Mouse (Mus musculus): ENCODE data around the gene Gjd3.

Gene Gjd3

GRCm38 (mm10) chr11:98963191-98964021 lies 19.4 kb downstream of the Gjd3 start:
- DNase-seq (ENCODE audit: low spot score in 2 of 2), result peak; percentile 49 to 52

- no peak for DNase-seq (ENCODE audit: low spot score in 2 of 2)
These were observed 20.3 kb downstream of the Gjd3 start for GRCm38 (mm10) chr11:98962421-98963095.

DNA sequence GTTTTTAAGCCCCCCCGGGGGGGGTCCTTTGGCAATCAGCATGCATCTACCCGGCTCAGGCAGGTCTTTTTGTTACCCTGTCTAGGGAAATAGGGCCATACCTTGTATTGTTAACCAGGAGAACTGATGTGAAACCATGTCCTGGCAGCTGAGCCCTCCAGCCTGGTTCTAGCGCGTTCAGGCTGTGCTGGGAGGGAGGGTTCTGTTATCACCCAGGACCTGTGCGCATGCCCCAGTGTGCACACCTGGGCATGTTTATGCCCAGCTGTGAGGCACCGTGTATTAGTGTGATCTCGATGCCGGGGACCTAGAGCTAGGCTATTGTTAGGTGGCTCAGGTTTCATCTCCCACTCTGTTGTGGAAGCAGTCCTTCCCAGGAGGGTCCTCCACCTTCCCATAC lies 21.1 kb downstream of the Gjd3 start:
- DNase-seq (ENCODE audit: low spot score in 2 of 2), result peak in 1 of 2 experiments; percentile 52

DNA sequence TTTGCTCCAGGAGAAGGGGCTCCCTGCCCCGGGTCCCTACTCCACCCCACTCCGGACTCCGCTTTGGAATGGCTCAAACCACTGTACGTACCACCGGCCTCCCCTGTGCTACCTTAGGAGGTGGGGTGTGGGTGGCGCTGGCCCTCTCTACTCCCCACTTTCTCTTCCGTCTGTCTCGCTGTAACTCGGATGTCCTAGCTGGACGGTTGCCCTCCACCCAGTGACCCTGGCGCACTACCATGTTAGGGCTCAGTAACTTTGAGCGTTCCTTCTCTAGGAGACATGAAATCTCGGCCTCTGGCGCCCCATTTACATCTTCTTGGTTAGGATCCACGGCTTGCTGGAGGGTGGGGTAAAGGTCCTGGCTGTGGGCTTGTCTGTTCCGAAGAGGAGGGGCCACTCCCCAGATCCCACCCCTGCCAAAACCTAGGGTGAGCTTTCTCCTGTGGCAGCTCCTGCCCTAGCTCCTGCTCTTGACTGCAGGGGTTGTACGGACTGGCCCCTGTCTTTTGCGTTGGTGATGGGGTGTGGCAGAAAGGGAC lies 21.7 kb downstream of the Gjd3 start:
- DNase-seq (ENCODE audit: low spot score in 2 of 2), result no peak

GRCm38 (mm10) chr11:98960313-98960906 lies 22.4 kb downstream of the Gjd3 start:
- DNase-seq (ENCODE audit: low spot score in 2 of 2), result peak in 1 of 2 experiments; percentile 52

DNA sequence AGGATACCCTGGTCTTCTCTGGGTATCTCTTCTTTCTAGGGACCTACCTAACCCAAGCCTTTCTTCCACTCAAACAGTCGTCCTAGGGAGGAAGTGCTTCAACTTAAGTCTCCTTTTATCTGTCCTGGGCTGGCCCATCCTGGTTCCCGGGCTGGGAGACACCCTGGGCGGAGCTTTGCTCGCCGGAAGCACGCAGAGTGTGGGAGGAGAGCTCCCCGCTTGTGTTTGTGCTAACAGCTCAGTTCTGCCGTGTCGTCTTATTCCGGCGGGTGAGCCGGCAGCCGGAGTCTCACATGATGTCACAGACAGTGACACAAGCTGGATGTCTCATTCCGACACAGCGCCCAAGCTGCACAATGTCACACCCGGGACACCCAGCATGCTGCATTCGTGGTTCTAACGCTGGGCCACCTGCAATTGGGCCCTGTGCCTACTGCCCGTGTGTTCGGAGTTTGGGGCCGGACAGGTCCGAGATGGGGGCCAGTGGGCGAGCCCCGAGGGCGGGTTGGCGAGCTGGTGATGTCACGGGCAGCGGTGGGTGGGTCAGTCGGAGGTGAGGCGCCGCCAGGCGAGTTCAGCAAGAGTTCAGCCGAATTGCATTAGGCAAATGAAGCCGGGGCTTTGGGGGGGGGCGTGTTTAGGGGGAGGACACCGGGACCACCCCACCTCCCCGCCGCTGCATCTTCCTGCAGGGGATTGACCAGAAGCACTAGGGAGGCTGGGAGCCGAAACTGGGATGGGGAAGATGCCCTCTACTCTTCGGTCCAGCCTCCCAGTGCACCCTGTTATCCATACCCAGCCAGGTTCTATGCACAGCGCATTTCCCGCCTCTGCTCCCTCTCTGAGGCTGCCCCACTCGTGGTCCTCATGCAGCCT lies 23.1 kb downstream of the Gjd3 start:
- DNase-seq (ENCODE audit: low spot score in 2 of 2), result peak; percentile 85 to 87

- no peak for DNase-seq (ENCODE audit: low spot score in 2 of 2)
These were observed 26.5 kb downstream of the Gjd3 start for GRCm38 (mm10) chr11:98956340-98956739.

GRCm38 (mm10) chr11:98955707-98956235 lies 27.0 kb downstream of the Gjd3 start:
- no peak for DNase-seq (ENCODE audit: low spot score in 2 of 2)

DNA sequence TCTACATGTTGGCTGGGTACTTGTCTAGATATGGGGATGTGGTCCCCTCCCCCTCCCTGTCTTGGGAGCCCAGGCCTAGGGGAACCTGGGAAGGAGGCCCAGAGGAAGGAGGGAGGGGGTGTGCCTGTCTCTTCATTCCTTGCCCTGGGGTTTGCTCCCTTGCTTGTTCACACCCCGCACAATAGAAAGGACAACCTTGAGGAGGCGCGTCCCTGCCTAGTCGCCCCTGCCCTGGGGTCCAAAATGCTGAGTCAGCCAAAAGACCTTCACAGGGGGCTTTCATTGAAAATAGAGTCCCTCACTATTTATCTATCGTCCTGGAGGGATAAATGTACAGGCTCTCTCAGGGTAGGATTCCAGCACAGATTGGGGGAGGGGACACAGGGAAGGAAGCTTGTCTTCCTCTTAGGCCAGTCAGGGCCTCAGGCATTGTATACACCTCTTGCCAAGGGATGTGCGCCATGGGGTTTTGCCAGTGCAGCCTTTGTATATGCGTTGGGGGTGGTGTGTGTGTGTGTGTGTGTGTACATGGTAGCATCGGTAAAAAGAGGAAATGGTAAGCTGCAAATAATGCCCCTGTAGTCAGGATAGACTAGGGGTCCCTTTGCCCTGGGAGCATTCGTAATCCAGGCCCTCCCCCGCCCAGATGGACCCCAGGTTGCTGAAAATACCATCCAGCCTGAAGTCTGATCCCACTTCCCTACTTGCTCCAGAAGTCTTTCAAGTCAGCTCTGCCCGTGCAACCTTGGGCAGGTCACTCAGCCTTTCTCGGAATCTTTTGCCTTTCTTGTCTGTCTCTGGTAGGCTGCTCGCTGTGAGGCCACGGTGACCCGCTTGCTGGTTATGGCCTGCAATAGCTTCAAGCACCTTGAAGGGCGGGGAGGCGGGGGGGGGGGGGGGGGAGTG lies 27.8 kb downstream of the Gjd3 start:
- no peak for DNase-seq (ENCODE audit: low spot score in 2 of 2)

DNA sequence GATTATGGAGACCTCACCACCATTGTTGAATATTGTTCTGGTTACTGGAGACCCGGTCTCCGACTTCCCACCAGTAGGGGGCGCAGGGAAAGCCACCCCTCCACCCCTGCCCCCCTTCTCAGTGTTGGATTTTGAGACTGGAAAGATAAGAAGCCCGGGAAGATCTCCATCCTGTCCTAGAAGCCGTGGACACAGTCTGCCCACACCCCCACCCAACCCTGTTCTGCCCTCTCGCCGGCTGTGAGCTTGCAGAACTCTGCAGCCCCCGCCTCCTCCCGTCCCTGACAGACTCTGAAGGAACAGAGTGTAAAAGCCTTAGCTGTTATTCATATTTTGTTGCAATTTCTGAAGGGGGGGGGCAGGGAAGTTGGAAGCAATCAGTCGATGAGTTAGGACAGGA lies 28.4 kb downstream of the Gjd3 start:
- peak in 1 of 2 experiments; percentile 59 for DNase-seq (ENCODE audit: low spot score in 2 of 2)

DNA sequence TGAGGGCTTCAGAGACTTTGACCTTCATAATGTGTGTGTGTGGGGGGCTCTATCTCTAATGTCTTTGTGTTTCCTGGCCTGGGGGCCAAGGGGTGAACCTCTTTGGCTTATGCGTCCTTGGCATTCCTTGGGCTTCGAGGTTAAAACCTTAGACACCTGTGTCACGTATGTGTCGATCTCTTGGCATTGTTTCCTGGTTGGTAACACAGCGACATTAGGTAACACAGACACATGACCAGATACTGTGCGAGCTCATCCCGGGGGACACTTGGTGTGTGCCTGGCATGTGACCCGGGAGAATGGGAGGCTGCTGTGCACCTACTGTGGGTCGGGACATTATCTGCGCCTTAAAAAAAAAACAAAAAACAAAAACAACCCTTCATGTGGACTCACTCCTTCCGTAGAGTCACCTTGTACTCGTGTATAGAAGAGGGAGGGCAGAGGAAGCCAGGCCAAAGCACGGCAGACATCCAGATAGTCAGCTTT lies 28.9 kb downstream of the Gjd3 start:
- DNase-seq (ENCODE audit: low spot score in 2 of 2), result no peak

DNA sequence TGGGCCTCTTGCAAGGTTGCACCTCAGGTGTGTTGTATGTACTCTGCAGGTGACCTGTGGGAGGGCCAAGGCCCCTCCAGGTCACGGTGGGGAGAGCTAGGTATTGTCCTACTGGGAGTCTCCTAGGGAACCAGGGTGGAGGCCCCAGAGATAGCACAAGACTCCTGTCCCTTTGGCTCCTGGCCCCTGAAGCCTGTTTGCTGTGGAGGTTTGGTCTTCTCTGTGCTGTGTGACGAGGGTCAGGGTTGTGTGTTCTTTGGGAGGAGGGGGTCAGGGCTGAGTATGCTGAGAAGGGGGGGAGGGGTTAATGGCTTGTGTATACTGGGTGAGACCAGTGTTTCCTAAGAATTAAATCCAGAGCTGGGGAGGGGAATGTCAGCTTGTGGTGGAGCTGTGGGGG lies 29.5 kb downstream of the Gjd3 start:
- DNase-seq (ENCODE audit: low spot score in 2 of 2), result no peak

- DNase-seq (ENCODE audit: low spot score in 2 of 2), result no peak
These were observed 30.1 kb downstream of the Gjd3 start for GRCm38 (mm10) chr11:98952736-98953135.

DNA sequence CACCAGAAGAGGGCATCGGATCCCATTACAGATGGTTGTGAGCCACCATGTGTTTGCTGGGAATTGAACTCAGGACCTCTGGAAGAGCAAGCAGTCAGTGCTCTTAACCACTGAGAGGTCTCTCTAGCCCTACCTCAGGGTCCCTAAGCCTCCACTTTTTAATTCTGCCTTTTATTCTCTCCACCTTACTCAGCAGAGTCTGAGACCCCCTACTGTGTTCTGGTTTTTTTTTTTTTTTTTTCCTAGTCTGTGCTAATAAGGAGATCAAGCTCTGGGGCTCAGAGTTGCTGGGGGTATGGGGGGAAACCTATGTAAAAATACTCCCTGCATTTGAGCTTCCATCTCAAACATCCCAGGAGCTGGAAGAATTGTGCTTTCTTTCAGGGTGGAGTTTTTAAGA lies 30.7 kb downstream of the Gjd3 start:
- no peak for DNase-seq (ENCODE audit: low spot score in 2 of 2)

DNA sequence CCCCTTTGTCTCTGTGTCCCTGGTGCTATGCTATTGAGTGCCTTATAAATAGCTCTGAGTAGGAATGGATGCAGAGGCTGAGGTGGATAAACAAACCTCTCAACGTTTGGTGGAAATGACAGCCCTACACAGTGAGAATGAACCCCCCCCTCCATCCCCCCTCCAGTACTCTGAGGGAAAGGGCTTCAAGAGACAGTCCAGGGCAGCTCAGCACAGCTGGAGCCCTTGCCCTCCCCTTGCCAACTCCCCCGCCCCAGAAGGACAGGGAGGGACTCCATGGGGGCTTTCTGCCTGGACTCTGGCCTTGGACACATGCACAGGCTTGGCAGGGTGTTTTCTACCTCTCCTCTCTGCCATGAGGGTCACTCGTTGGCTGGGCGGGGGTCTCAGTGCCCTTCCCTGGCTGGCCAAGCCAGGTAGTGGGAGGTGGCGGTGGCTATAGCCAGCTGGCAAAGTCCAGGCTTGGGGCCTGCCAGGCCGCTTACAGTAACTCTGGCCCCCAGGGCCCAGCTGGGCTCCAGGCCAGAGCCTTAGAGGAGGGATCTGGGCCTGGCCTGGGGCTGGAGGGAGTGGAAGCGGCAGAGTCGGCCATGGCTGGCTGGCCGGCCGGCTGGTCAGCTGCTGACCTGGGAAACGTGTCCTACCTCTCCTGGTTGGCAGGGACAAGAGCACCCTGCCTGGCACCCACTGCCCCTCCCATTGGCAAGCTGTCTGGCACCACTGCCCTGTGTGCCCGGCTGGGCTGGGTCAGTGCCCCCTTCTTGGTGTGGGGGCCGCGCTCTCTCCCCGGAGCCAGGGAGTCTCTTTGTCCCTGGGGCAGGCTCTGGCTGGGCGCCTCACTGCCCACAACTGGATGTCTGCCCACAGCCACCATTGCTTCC lies 31.6 kb downstream of the Gjd3 start:
- no peak for DNase-seq (ENCODE audit: low spot score in 2 of 2)

DNA sequence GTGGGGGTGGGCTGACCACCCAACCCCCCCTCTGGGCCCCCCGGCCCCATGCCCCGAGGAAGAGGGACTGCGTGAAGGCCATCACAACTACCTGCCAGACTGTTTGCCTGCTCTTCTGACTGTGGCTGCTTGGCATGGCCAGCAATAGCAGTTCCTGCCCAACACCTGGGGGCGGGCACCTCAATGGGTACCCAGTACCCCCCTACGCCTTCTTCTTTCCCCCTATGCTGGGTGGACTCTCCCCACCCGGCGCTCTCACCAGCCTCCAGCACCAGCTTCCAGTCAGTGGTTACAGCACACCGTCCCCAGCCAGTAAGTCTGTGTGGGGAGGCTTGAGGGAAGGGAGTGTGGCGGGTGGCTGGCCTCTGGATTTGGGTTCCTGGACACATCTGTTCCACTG lies 32.3 kb downstream of the Gjd3 start:
- no peak for DNase-seq (ENCODE audit: low spot score in 2 of 2)

DNA sequence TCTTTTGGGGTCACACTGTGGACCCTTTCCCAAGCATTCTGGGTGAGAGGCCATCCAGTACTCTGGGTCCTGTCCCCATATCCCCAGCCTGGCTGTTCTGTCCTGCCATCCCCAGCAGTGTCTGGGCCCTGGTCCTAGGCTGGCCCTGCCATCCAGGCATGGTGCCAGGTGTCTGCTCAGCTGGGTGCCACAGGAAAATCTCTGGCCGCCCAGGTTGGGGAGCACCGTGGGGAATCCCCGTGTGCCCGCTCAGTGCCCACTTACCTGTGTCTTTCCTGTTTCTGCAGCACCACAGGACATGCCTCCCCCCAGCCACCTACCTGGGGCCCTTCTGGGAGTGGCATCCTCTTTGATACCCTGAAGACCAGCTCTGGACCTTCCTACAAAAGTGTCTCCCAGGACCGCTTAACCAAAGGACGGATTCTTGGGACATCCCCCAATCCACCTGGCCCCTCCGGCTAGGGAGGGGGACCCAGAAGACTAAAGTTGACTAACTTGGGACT lies 32.8 kb downstream of the Gjd3 start:
- DNase-seq (ENCODE audit: low spot score in 2 of 2), result no peak

GRCm38 (mm10) chr11:98949242-98949957 lies 33.4 kb downstream of the Gjd3 start:
- DNase-seq (ENCODE audit: low spot score in 2 of 2), result no peak

Measured in natural killer cell, adult 2 months (primary cell).